Mouse (Mus musculus) ES-E14 (cell line): Measurements from ENCODE around the gene Tbc1d10a. TPM values are rescaled to one million over a fixed set of nuclear protein-coding genes. Genes with fewer than 3 reads are reported as not detected.

ENCODE experiments used
- DNase-seq: peaks from one replicate; pipeline ENCODE4 v3.0.0-alpha.2; 2013; ENCODE audit warnings: low read depth, low spot score
- H3K27ac ChIP-seq: 2 replicates; pipeline ENCODE4 v1.5.1; 2012; ENCODE audit warnings: low read depth, mild to moderate bottlenecking, low read length, moderate library complexity, mixed read lengths; ENCODE audit not compliant: poor library complexity, insufficient read depth, severe bottlenecking
- H3K36me3 ChIP-seq: 2 replicates; pipeline ENCODE4 v1.6.1; 2012; ENCODE audit warnings: mild to moderate bottlenecking, low read length, moderate library complexity, mixed read lengths; ENCODE audit not compliant: control insufficient read depth, poor library complexity, insufficient read depth, severe bottlenecking
- H3K4me1 ChIP-seq, 2 experiments: fragments of 150-350 bp in 1 of 2; sonication (generic) in 1 of 2; 2 replicates each; pipeline ENCODE4 v1.6.1; 2012; ENCODE audit warnings: low read length in 2 of 2, mild to moderate bottlenecking in 1 of 2, mixed read lengths in 1 of 2; ENCODE audit not compliant: control insufficient read depth in 2 of 2, insufficient read depth in 2 of 2, poor library complexity in 1 of 2
- H3K4me3 ChIP-seq, 2 experiments: fragments of 150-350 bp in 1 of 2; sonication (generic) in 1 of 2; 2 replicates each; pipeline ENCODE4 v1.5.1; 2012; ENCODE audit warnings: low read length in 2 of 2, low read depth in 1 of 2, mild to moderate bottlenecking in 1 of 2, mixed read lengths in 1 of 2; ENCODE audit not compliant: insufficient read depth in 1 of 2, poor library complexity in 1 of 2, severe bottlenecking in 1 of 2
- H3K9ac ChIP-seq: 2 replicates; pipeline ENCODE4 v1.6.1; 2012; ENCODE audit warnings: low read depth, mild to moderate bottlenecking, low read length, mixed read lengths; ENCODE audit not compliant: poor library complexity, insufficient read depth, severe bottlenecking
- H3K9me3 ChIP-seq: fragments of 150-350 bp; sonication (generic); 2 replicates; pipeline ENCODE4 v1.6.1; 2012; ENCODE audit warnings: low read depth, mild to moderate bottlenecking, low read length; ENCODE audit not compliant: control insufficient read depth, insufficient read depth
- CHD2 ChIP-seq: IDR thresholded peaks from 2 replicates; pipeline ENCODE4 v1.6.1; 2014; ENCODE audit warnings: mild to moderate bottlenecking, low read depth, low read length, inconsistent platforms
- HCFC1 ChIP-seq: IDR thresholded peaks from 2 replicates; pipeline ENCODE4 v1.6.1; 2012; ENCODE audit warnings: low read length, inconsistent platforms, borderline replicate concordance; ENCODE audit not compliant: insufficient read depth
- MAFK ChIP-seq: IDR thresholded peaks from 2 replicates; pipeline ENCODE4 v1.6.1; 2014; ENCODE audit warnings: mild to moderate bottlenecking, low read depth, low read length, inconsistent platforms; ENCODE audit not compliant: insufficient read depth
- ZC3H11A ChIP-seq: IDR thresholded peaks from 2 replicates; pipeline ENCODE4 v1.6.1; 2012; ENCODE audit warnings: low read depth, mild to moderate bottlenecking, inconsistent platforms, low read length, borderline replicate concordance
- ZNF384 ChIP-seq: IDR thresholded peaks from 2 replicates; pipeline ENCODE4 v1.6.1; 2012; ENCODE audit warnings: low read depth, low read length, inconsistent platforms
- in situ Hi-C, 2 experiments: fragments of 600-800 bp; cut with MboI; formaldehyde crosslinking; loops; one replicate each; pipeline ENCODE4 v1.15.1; 2025; ENCODE audit warnings: low sequenced_read_pairs in 2 of 2, inconsistent platforms in 1 of 2; ENCODE audit not compliant: unreplicated experiment in 2 of 2
- total RNA-seq: library from RNA; depleted of rRNA; stranded (reverse); fragments of 300-350 nt; gene quantifications from 2 replicates; pipeline ENCODE4 v1.2.3, GENCODE M21; 2012

Tbc1d10a gene
- total RNA-seq, 1 experiment = 40.9 TPM

DNA sequence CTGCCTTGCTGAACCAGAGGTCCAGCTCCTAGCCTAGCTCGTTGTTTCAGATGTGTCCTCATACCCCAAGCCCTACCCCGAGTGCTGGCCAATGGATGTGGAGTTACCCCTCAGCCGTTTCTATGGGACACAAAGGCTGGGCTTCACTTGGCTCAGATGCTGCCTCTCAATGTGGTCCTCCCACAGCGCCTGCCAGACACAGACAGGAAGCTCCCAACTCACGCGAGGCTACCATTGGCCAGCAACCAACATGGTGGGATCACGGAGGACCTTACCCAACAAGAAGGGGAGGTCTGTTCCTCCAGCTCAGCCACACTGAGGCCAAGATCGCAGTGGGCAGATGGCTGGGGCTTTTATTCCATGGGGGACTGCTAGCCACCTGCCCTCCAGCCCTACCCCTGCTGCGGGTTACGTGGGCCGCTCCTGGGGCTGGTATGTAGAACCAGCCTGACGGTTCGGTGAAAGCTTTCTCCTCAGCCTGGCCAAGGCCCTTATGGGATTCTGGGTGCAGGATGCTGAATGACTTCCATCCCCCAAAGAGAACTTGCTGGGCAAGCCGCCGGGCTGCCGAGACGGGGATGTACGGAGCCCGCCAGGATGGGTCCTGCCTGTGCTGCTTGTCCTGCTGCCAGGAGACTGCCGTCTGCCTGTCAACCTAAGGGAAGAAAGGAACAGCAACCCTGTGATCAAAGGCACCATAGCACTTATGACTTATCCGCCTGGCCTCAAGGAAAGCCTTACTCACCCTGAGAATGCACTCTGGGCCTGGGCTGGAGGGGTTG lies 43.1 kb upstream of the Tbc1d10a start:
- no peaks in the 10 kb centered on the region for H3K9me3 ChIP-seq
- in situ Hi-C loops = no loop called here
- H3K27ac ChIP-seq = no peak overlapping the region
- H3K36me3 ChIP-seq = 0 out of 2 replicates have a peak, but pooled peaks cover 2% of the 10 kb centered on the region
- H3K9ac ChIP-seq = peak overlapping the region; percentile 17; the same call in 1 of the 2 replicates
- TF ChIP-seq ZNF384 (no peak), HCFC1 (no peak), ZC3H11A (no peak), CHD2 (no peak), MAFK (no peak)
- H3K4me1 ChIP-seq = no peaks in the 10 kb centered on the region
- no peak for DNase-seq
- H3K4me3 ChIP-seq = peak overlapping the region; percentile 21 to 51

DNA sequence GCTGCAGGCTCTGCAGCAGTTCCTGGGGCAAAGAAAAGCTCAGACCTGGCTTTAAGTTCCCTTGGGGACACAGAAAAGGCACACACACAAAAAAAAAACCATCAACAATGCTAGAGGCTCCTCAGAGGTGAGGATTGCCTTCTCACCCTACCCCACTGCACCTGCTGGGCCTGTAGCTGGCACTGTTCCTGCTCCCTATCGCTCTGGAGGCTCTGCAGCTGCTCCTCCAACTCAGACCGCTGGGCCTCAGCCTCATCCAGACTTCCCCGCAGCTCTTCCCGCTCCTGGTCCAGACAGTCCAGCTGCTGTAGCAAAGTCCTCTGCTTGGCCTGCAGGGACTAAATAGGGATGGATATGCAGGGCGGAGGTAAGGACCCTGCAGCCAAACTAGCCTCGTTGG lies 40.2 kb upstream of the Tbc1d10a start:
- in situ Hi-C loops = no loop called here
- Histone ChIP-seq H3K9ac (no peak overlapping the region), H3K4me1 (no peaks in the 10 kb centered on the region), H3K36me3 (no peaks in the 10 kb centered on the region), H3K9me3 (no peaks in the 10 kb centered on the region), H3K4me3 (no peak overlapping the region; a peak in 1 of 4 replicates), H3K27ac (no peak overlapping the region)
- DNase-seq = no peak
- TF ChIP-seq MAFK = no peak
- TF ChIP-seq ZNF384 = no peak
- no peak for TF ChIP-seq CHD2
- no peak for TF ChIP-seq ZC3H11A
- TF ChIP-seq HCFC1 = no peak

DNA sequence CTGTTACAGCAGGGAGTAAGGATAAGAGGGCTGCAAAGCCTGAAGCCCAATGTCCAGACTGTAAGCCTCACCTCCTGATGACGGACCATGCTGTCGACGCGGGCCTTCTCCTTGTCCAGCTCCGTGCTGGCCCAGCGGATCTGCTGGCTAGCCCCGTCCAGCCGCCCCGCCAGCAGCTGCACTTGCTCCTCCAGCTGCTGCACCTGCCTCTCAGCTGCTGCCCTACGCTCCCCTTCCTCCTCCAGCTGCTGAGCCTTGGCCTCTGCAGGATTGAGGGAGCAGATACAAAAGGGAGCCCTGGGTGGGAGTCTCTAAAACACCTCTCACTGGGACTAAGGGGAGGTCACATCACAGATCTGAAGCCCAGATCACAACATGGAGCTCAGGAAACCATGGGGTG lies 39.5 kb upstream of the Tbc1d10a start:
- H3K27ac ChIP-seq = no peak overlapping the region
- in situ Hi-C loops = no loop called here
- no peaks in the 10 kb centered on the region for H3K36me3 ChIP-seq
- no peak overlapping the region for H3K9ac ChIP-seq
- no peaks in the 10 kb centered on the region for H3K9me3 ChIP-seq
- no peak for TF ChIP-seq HCFC1
- no peak for TF ChIP-seq MAFK
- TF ChIP-seq CHD2 = no peak
- no peak for TF ChIP-seq ZC3H11A
- no peak for TF ChIP-seq ZNF384
- no peaks in the 10 kb centered on the region for H3K4me1 ChIP-seq
- DNase-seq = no peak
- no peak overlapping the region for H3K4me3 ChIP-seq

DNA sequence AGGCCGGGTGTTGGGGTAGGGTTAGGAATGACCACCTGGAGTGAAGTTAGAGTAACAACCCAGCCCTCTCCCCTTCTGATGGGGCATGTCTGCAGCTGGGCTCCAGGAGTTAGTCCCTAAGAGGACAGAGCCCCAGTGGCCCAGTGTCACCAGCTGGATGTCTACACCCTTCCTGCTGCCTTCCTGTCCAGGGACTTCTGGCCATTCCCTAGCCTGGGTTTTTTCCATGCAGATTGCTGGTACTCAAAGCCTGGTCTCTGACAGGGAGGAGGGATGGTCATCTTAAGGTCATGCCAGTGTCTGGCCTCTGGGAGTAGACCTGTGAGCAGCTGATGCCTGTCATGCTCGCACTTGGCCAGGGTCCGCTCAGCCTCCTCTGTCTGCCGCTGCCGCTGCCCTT lies 38.5 kb upstream of the Tbc1d10a start:
- in situ Hi-C loops = no loop called here
- DNase-seq = no peak
- no peak overlapping the region for H3K27ac ChIP-seq

More for the DNA sequence above, 38.5 kb upstream of the Tbc1d10a start:
- no peaks in the 10 kb centered on the region for H3K4me1 ChIP-seq
- H3K4me3 ChIP-seq = no peak overlapping the region
- TF ChIP-seq MAFK = no peak
- no peak for TF ChIP-seq ZC3H11A
- TF ChIP-seq CHD2 = no peak
- TF ChIP-seq HCFC1 = no peak
- no peak for TF ChIP-seq ZNF384
- no peaks in the 10 kb centered on the region for H3K9me3 ChIP-seq
- no peaks in the 10 kb centered on the region for H3K36me3 ChIP-seq
- H3K9ac ChIP-seq = no peak overlapping the region
